Mouse (Mus musculus) Muller cell, postnatal 12 days (primary cell): ENCODE measurements around the gene Stx19.

Experiments
- DNase-seq: peaks from one replicate; pipeline ENCODE4 v3.0.0-alpha.2; 2015; ENCODE audit errors: inconsistent ontology term

Stx19 gene

GRCm38 (mm10) chr16:62814491-62814890 is at the start of gene Stx19:
TSS of gene Stx19 (plus strand) at chr16:62814676.
- no peak for DNase-seq

GRCm38 (mm10) chr16:62773462-62773861 is 41.0 kb upstream of the Stx19 start:
- no peak for DNase-seq

DNA sequence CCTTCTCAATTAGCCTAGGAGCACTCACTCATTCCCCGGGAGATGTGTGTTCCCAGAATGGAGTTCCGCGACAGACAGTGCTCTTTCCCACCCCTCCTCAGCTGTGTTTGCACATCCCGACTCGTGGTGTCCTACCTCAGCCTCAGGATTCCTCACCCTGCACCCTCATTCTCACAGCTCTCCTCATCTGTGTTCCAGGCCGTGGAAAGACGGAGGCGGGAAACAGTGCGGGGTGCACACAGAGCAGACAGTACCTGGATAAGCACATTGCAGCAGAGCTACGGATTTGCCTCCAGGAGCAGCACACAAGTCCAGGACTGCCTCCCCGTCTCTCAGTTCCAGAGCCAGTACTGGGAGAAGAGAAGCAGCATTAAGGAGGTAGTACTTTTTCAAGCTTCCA is 38.4 kb upstream of the Stx19 start:
- no peak for DNase-seq

DNA sequence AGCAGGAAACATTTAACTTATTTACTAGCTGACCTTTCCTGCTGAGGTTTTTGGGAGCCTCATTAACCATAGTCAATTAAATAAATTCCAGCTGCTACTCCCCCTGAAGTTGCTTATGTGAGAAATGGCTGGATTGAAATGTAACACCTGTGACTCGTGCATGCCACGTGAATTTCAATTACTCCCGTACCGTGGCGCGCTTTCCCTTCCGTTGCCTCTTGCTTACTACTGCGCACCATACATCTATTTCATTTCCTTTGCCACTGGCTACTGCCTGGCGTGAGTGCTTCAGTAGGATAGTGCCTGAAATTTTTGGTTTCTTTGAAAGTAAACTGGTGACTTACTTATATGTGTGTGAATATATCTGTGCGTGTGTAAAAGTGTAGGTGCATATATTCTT is 36.2 kb upstream of the Stx19 start:
- no peak for DNase-seq

DNA sequence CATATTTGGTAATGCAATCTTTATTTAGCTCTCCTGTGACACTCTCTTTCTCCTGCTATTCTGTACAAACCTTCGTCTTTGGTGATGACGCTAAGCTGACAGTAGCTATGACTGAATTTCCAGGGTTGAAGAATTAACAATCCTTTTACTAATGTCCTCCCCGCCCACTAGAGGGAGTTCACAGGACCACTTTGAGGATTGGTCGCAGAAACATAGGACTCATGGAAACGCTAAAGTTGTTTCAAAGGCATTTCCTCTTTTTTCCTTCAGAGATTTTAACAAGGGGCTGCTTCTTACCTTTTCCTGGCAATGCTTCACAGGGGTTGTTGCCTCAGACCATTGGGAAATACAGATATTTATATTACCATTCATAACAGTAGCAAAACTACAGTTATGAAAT is 32.2 kb upstream of the Stx19 start:
- no peak for DNase-seq

DNA sequence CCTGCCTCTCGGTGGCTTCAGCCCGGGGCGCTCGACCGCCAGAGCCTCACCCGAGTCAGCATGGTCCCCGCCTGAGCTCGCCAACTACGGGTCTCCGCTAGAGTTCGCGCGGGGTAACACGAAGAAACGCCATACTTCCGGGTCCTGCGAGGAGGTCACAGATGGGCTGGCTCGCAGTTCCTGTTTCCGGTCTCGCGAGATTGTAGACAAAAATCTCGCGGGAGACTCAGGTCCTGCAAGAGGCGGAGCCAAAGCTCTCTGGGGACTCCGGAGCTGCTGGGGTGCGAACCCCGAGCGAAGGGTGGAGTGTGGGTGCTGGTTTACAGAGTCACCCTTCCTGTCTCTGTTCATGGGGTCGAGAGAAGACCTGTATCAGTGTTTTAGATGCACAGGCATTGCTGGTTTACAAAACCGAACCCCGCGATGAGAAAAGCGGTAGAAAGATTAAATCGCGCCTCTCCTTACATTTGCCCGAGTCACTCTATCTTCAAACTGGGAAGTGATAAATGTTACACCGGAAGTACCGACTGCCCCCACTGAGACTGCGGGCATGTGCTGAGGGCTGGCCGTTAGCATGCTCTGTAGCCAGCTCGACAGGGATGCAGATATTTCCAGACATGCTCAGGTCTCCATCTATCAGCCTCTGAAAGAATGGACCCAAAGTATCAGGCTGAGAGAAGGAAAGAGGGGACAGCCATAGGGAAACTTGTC is 27.7 kb upstream of the Stx19 start, which contains the start of gene Nsun3:
Gene Nsun3 (minus strand): TSS at position 198 of the 711 bp plus-strand sequence.
- peak; percentile 94 for DNase-seq

DNA sequence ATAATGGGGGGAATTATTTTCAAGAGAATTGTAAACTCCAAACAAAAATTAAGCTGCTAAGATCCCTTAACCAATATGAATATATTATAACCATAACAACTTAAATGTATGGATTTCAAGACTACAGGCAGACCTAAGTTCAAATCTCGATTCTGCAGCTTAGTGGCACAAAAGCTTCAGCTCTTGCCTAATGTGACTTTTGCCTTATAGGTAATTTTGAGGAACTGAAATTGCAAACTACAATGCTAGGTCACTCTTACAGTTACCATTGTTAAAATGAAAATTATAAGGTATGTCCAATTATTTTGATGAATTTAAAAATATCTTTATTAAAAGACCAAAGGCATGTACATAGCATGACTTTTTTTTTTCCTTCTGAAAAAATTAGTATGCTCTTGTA is 17.9 kb upstream of the Stx19 start:
- no peak for DNase-seq

DNA sequence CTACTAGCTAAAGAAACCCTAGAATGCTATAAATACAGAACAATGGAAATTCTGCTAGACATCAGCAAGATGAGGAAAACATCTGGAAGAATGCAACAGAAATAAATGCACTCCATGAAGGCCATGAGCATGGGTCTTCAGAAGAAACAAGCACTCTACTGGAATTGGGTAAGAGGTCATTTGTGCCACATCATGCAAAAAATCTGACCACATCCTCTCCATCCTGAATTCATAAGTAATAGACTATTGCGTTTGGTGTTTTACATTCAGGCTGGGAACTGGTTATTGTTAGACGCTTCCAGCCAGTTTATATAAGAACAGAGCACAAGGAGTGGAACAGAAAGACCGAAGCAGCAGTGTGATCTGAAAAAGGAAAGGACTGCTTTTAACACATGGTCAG is 15.7 kb upstream of the Stx19 start:
- DNase-seq, result no peak

DNA sequence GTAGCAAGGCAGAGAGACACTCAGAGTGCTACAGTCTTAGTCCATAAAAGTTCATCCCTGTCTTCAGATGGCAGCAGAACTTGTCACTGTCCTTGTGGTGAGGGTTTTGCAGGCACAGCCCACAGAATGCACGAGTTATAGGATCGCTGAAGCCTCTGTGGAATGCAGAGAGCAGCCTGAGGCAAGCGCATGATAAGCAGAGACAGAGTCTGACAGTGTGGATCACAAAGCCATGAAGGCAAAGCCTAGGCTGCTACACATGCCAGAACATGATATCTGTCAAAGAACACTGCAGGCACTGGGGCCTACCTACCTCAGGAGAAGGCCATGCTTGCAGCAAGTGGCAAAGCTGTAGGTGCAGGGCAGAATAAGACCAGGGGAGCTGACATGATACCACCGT is 15.1 kb upstream of the Stx19 start:
- DNase-seq, result no peak

- no peak for DNase-seq
Observed at GRCm38 (mm10) chr16:62799839-62800238, 14.6 kb upstream of the Stx19 start.

- DNase-seq, result no peak
Observed at GRCm38 (mm10) chr16:62804621-62805020, 9.9 kb upstream of the Stx19 start.

DNA sequence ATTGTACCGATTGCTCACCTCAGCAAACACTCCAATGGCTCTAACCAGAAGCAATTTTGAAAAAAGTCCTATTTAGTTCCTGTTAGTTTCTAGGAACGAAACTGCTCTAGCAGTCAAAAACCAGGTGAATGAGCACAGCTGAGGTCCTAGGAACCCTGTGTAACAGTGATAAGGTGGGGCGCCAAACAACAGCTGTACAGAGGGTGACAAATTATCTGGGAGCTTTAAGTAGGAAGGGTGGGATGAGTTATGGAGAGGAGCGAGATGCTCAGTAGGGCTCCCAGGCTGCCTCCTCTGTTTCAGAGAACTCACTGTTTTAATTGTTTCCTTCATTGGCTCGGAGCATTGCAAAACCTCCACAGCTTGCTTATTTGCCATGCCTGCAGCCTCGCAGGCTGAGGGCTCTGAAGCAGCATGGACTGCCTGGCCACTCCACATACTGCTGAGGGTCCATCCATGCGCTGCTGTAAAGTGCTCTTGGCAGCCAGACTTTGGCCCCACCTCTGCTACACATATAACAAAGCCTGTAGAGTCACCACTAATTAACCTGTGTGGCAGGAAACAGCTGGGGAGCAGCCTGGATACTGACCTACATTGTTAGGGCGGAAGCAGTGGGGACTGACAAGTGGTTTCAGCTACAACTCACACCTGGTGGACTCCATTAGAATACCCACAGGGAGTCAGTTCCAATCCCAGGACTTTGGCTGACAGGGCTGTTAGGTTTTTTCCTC is 7.1 kb upstream of the Stx19 start:
- DNase-seq, result peak; percentile 13

DNA sequence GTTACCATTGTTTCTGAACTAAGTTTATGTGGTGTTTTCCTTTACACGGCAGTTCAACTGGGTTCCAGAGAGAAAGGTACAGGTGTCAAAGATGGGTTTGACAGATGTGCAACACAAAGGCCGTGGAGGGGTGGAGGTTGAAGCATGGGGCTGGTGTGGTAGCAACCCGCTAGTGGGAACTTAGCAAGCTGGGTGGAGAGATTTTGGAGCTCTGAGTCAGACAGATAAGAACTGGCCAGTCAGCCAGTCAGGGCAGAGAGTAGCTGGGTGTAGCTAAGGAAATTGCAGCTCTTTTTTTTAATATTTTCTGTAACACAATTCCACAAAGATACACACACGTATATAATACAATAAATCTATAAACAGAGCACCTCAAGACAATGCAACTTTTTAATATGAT is 3.6 kb upstream of the Stx19 start:
- no peak for DNase-seq

- no peak for DNase-seq
Observed at GRCm38 (mm10) chr16:62813790-62814189, 686 bp upstream of the Stx19 start.

- DNase-seq, result no peak
Observed at GRCm38 (mm10) chr16:62822472-62822871, 8.0 kb downstream of the Stx19 start.

GRCm38 (mm10) chr16:62826156-62827001 is 11.9 kb downstream of the Stx19 start:
- peak; percentile 48 for DNase-seq

GRCm38 (mm10) chr16:62832027-62832426 is 17.6 kb downstream of the Stx19 start:
- DNase-seq, result no peak

DNA sequence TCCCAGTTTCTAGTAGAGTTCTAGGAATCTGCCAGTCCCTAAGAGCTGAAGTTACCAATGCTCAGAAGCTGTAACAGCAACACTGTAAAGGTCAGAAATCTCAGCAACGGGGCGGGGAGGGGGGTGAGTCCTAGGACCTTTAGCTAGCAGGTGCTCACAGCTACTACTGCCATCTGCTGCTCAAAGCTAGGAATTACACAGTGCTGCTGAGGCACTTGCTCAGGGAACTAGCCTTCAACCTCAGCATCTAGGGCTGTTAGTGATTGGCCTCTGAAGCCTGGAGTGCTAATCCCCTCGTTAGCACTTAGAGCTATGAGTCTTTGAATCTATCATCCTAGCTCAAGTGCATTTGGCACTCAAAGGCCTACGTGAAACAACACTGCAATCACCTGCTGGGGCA is 18.0 kb downstream of the Stx19 start:
- peak; percentile 25 for DNase-seq

DNA sequence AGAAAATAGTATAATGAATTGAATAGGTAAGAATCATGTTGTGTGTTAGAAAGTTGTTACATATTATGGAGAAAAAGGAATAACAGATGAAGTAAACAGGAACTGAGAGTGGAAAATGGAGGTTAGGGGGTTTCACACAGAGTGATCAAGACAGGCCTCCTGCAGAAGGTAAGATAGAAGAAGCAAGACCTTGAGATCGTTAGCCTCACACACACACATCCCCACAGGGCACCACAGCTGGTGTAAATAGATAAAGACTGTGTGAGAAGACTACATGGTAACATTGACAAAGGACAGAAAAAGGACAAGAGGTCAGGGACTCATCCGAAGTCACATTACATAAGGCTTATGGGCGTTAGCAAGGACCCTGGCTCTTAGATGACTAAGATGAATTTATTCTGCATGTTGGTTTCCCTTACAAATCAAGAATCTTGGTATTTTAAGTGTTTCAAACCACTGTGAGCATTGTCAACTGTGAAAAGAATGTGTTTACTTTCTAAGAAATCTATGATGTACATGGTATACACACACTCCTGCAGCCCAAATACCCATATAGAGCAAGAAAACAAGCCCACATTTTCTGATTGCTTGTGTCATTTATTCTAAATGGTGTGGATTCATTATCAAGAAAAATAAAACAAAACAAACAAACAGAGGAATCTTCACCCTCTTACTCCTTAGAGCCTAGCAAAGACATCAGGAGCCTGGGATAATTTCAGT is 19.7 kb downstream of the Stx19 start:
- DNase-seq, result no peak

DNA sequence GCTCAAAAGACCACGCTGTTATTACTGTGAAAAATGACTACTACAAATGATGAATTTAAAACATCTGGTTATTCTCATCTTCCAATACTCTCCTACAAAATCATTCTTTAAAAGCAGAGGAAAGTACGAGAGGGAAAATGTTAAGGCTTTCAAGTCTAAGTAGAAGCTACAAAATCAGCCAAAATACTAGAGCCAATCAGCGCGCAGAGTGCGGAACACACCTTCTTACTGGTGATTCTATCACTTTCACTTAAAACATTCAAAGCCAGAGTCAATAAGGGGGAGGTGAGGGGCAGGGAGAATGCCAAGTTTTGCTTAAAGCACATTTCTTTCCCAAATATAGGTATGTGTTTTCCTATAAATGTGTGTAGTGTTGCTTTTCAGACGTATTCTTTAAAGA is 30.9 kb downstream of the Stx19 start:
- DNase-seq, result no peak

DNA sequence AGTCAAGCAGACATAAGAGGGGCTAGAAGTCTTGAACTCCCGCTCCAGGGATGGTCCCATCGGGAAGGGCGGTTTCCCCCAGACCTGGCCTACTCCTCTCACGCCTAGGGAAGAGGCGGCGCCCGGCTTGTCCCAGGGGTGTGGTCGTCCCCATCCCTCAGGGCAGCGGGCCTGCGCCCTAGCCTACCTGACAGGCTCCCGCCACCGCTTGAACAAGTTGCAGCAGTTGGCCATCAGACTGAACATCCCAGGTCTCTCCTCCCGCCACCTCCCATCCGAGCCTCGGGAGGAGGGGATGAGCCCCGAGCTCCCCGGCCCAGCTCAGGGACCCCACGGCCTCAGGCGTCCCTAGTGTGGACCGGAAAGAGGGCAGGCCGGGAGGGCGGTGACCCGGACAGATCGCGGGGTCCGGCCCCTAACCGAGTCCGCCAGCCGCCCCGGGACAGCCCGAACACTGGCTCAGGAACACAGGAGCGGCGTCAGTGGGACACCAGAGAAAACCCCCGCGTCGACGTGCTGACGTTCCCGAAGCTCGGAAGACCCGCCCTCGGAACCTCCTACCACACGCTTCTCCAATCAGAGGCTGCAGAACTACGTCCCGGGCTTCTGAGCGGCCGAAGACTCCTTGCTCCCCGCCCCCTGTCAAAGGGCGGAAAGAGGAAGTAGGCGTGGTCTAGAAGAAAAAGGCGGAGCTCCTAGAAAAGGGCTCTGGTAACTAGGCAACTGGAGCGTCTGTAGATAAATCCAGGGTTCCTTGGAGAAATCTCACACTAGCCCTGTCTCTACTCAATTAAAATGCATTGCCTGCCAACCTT is 32.2 kb downstream of the Stx19 start, which contains the start of gene Arl13b:
Gene Arl13b (minus strand): TSS at position 543 of the 815 bp plus-strand sequence.
- DNase-seq, result peak; percentile 97
